Mouse (Mus musculus): ENCODE data around the gene Ostn. TPM values are rescaled to one million over a fixed set of nuclear protein-coding genes. Genes with fewer than 3 reads are reported as not detected.

Gene Ostn
- total and polyA plus RNA-seq, 3 experiments: not detected

GRCm38 (mm10) chr16:27399719-27400253 is 92.5 kb downstream of the Ostn start:
- Histone ChIP-seq H3K4me1 (ENCODE audit: control insufficient read depth in 1 of 2, insufficient read depth in 2 of 2, low read length in 2 of 2) (peaks cover 13 to 17% of the 10 kb centered on the region in 2 experiments; a peak in 3 of 4 replicates), H3K9me3 (replicated peaks; ENCODE audit: insufficient read depth, low read length) (no peaks in the 10 kb centered on the region), H3K36me3 (ENCODE audit: control insufficient read depth in 1 of 2, insufficient read depth in 2 of 2, low read length in 2 of 2) (peaks cover 0 to 43% of the 10 kb centered on the region in 2 experiments; a peak in 2 of 4 replicates), H3K79me2 (ENCODE audit: control insufficient read depth, insufficient read depth, low read length, poor library complexity) (peaks cover 19% of the 10 kb centered on the region), H3K4me3 (ENCODE audit: control insufficient read depth in 1 of 2, insufficient read depth in 1 of 2, low read depth in 2 of 2, low read length in 2 of 2) (no peak overlapping the region), H3K27me3 (ENCODE audit: control insufficient read depth in 1 of 2, insufficient read depth in 2 of 2, low read length in 2 of 2) (no peaks in the 10 kb centered on the region), H3K27ac (ENCODE audit: control insufficient read depth, low read depth, low read length) (no peak overlapping the region), H3K9ac (ENCODE audit: control insufficient read depth, low read depth, low read length, poor library complexity, severe bottlenecking) (no peak overlapping the region)
- no peak for DNase-seq (ENCODE audit: low read depth, low spot score)
- TF ChIP-seq RAD21 (IDR thresholded peaks at IDR 0.05; ENCODE audit: low read depth, low read length) (no peak), ELF1 (IDR thresholded peaks at IDR 0.05; ENCODE audit: low read depth, low read length) (no peak), UBTF (IDR thresholded peaks at IDR 0.05; ENCODE audit: borderline replicate concordance, insufficient read depth, low read depth, low read length) (no peak), MYC (IDR thresholded peaks at IDR 0.05; ENCODE audit: low read depth, low read length) (no peak), GABPA (IDR thresholded peaks at IDR 0.05; ENCODE audit: low read depth, low read length) (no peak), ETS1 (IDR thresholded peaks at IDR 0.05; ENCODE audit: low read depth, low read length) (no peak), CHD1 (IDR thresholded peaks at IDR 0.05; ENCODE audit: low read depth, low read length) (no peak), SIN3A (IDR thresholded peaks at IDR 0.05; ENCODE audit: low read length) (no peak), RCOR1 (IDR thresholded peaks at IDR 0.05; ENCODE audit: low read depth, low read length) (no peak), CHD2 (IDR thresholded peaks at IDR 0.05; ENCODE audit: low read length) (no peak), JUND (IDR thresholded peaks at IDR 0.05; ENCODE audit: low read depth, low read length) (no peak), MYB (IDR thresholded peaks at IDR 0.05; ENCODE audit: low read depth, low read length) (no peak), MAFK (IDR thresholded peaks at IDR 0.05; ENCODE audit: borderline replicate concordance, low read depth, low read length) (no peak), TCF12 (IDR thresholded peaks at IDR 0.05; ENCODE audit: low read depth, low read length) (no peak), TAL1 (IDR thresholded peaks at IDR 0.05; ENCODE audit: low read length) (no peak), ZC3H11A (IDR thresholded peaks at IDR 0.05; ENCODE audit: low read depth, low read length) (no peak), NELFE (IDR thresholded peaks at IDR 0.05; ENCODE audit: low read depth, low read length) (no peak), MAX (IDR thresholded peaks at IDR 0.05; ENCODE audit: low read length) (no peak), USF1 (IDR thresholded peaks at IDR 0.05; ENCODE audit: low read depth, low read length) (no peak), ZKSCAN1 (IDR thresholded peaks at IDR 0.05; ENCODE audit: low read depth, low read length) (no peak)

Other genes with a start within 250 kb of the Ostn start
- gene Uts2b, start 62.8 kb downstream of the Ostn start, total RNA-seq (2012; rRNA removed): not detected in 2 replicates
- not detected for gene Uts2b, start 62.8 kb downstream of the Ostn start, polyA plus RNA-seq (2012; ENCODE audit: insufficient read depth in 1 of 2, insufficient read length in 2 of 2, low read depth in 1 of 2, low replicate concordance in 2 of 2, missing spikeins in 1 of 2)
- 15.1 and 22.2 TPM in 2 replicates for gene Ccdc50, start 81.4 kb downstream of the Ostn start, total RNA-seq (2012; rRNA removed)
- gene Ccdc50, start 81.4 kb downstream of the Ostn start, polyA plus RNA-seq (2012; ENCODE audit: insufficient read depth in 1 of 2, insufficient read length in 2 of 2, low read depth in 1 of 2, low replicate concordance in 2 of 2, missing spikeins in 1 of 2): 10 to 100 TPM; 20.4 to 30.6 TPM

Data from MEL (cell line).